Mouse (Mus musculus) spleen, postnatal 14 days (tissue): ENCODE data around the gene Twf1.

Experiments used
- DNase-seq, 2 experiments: peaks; one replicate each; pipeline ENCODE4 v3.0.0; 2021 to 2022; ENCODE audit warnings: low spot score in 2 of 2

The Twf1 gene

DNA sequence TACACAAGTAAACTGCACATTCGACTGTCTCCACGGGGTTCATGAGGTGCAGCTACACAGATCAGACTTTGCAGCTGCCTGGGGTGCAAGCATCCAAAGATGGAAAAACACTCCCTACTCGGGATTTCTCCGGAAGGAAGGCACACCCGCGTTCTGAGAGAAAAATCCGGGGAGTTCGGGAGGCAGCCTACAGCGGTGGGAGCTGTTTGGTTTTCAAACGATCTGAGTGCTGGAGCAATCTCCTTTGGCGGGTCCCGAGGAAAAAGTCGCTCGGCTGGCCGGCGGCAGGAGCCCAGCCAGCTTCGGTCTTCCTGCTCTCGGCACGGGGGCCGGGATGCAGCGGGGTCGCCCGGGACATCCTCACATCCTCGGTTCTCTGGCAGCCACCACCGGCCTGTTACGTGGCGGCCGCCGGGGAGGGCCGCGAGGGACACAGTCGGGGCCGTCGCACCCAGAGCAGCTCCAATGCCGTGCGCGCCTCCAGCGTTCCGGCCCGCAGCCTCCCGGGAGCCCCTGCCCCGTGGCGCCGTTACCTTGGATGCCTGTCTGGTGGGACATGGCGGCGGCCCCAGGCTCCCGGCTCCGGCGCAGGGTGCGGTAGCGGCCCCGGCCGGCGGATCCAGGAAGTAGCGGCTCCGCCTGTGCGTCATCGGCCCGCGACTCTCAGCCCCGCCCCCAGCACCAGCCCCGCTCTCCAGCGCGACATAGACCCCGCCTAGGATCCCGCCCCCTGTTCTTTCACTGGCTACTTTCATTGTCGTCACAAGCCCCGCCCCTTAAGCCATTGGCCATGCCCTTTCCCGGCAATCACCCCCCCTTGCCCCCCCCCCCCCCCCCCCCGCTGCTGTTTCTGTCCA lies at the start of gene Twf1:
Twf1 (minus strand) TSS at position 671 of the 857 bp plus-strand sequence.
- peak; percentile 93 to 98 for DNase-seq

GRCm38 (mm10) chr15:94639126-94639525 lies 49.4 kb upstream of the Twf1 start:
- no peak for DNase-seq

- no peak for DNase-seq
These were observed 48.5 kb upstream of the Twf1 start for GRCm38 (mm10) chr15:94638207-94638606.

GRCm38 (mm10) chr15:94634524-94634923 lies 44.8 kb upstream of the Twf1 start:
- DNase-seq = no peak

DNA sequence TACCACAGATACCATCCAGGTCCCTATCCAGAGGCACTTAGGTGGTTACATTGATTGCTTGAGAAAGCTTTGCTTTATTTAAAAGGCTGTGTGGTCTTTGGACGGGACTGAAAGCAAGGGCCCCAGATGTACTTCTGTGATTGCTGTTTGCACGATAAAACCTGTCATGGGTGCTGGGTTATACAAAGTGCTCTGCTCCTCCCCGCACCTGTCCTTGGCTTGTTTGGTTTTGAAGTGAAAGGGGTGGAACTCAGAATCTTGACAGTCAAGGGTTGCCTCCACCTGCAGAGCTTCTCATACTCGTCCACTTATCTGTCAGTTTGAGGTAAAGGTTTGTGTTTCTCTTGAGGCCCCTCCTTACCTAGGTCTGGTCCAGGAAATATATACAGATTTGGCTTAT lies 40.9 kb upstream of the Twf1 start:
- DNase-seq = no peak

GRCm38 (mm10) chr15:94628830-94629601 lies 39.3 kb upstream of the Twf1 start, which contains the start of gene Tmem117:
Gene Tmem117 (plus strand): TSS chr15:94629232.
- DNase-seq = no peak

- DNase-seq = no peak
These were observed 38.8 kb upstream of the Twf1 start for GRCm38 (mm10) chr15:94628463-94628829.

GRCm38 (mm10) chr15:94620909-94621308 lies 31.2 kb upstream of the Twf1 start:
- DNase-seq = no peak

DNA sequence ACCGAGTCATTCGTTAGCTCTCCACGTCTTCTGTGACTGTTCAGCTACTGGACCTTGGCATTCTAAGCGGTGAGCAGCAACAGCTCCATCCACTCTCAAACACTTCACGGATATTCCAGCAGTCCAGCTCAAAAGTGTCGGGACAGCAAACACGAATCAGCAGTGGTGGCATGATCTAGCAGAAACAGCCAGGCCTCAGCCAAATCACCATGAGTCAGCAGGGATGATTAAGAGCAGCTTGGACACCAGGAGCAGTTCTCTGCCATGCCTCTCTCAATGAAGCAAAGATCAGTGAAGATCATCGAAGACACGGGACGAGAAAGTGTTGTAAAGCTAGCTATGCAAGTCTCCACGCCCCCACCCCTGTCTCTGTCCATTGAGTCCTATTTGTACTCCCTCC lies 26.3 kb upstream of the Twf1 start:
- DNase-seq = no peak

- no peak for DNase-seq
These were observed 18.1 kb upstream of the Twf1 start for GRCm38 (mm10) chr15:94607768-94608167.

DNA sequence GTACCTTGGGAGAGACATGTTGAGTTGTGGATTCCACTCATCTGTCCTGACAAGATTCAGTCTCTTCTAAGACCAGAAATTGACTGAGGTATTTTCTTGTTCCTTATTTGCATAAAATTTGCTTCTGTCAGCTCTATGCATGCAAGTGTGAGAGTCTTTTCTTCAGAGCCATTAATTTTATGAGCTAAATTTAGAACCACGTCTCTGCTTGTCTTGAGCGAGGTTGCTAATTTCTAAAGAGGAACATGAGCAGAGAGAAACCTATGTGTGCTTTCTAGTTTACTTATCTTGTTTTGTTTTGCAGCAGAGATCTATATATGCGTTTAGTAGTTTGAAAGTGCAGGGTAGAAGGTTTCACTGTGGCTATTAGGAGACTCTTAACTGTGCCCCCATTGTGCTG lies 12.8 kb upstream of the Twf1 start:
- no peak for DNase-seq

GRCm38 (mm10) chr15:94601339-94601738 lies 11.7 kb upstream of the Twf1 start:
- peak in 1 of 2 experiments; percentile 21 for DNase-seq

- no peak for DNase-seq
These were observed 10.5 kb upstream of the Twf1 start for GRCm38 (mm10) chr15:94600145-94600707.

GRCm38 (mm10) chr15:94593586-94593985 lies 3.9 kb upstream of the Twf1 start:
- DNase-seq = no peak

DNA sequence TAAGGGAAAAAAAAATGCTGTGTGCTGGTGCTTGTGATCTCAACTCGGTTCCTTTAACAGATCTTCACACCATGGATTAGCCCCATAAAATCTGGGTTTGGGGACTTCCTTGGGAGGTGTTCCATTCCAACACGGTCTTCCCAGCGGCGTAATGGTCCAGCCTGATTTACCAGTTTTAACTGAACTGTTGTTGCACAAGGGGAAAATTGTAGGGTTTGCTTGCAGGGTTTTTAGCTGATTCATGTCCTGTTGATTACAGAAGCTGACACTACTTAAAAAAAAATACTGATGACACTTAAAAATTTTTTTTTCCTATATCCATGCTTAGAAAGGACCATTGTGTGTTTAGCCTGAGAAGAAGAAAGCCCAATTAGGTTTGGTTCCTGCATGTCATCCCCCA lies 1.7 kb upstream of the Twf1 start:
- no peak for DNase-seq

DNA sequence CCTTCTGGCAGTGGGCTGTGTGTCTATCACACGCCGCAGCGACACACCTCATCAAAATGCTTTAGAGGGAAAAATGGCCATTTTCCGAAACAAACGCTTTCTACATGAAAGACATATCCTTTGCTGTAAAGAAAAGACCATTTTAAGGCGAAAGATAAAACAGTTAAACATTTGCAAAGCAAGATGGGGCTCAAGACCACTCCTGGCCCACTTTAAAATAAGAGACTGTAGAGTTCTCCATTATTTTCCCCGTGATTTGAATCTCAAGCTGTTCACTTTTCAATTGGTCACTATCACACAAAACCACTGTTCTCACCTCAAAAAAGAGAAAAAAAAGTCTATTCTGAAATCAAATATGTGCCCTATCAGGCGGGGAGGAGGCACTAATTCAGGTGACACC lies 394 bp upstream of the Twf1 start:
- no peak for DNase-seq

DNA sequence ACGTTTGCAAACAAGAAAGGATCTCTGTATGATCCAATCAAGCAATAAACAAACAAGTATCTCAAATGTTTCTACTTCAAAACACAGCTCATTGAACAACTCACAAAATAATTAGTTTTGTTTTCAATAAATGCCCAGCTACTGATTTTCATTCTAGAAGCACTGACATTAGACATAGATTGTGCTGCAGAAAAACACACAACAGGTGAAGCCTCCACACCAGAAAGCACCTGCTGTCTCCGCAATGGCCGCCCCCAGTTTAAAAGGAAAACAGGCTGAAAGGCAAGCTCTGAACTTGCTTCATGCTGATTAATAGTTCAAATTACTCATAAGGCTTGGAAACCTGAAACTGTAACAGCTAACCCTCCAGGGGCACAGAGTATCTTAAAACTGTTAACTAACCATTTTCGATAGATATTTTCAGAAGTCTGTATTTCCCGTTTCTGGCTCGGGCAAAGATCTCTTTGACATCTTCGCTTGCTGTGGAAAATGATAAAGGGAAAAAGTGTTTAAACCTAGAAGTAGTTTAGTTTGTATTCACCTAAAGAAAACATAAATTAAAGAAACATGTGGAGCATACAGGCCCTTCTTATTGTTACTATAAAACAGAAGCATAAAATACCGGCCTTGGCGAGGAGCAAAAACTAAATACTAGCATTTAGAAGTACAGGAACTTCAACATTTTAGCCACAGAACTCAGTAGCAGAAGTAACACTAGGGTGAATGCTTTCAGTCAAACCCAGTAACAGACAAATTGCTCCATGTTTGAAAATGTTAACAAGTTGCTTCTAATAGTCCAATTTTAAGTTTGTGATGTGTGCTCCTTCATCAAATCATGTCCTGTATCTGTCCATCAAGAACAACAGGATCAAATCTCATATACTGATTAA lies 1.6 kb downstream of the Twf1 start:
- no peak for DNase-seq

DNA sequence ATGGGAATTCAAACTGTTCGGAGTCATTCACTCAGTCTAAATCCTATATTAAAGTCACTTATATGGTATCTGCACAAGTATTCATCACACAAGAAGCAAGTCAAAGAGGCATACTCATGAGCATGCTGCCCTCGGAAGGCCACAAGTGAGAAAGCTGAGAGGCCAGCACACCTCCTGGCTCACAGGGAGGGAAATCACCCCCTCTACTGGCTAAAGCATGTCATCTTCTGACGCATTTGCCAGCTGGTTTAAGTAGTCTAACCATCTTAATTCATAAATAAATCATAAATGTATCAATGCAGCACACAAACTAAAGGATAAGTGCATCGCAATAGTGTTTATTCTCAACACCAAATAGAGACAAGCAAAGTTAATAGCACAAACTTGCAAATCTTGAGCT lies 5.0 kb downstream of the Twf1 start:
- DNase-seq = no peak

- no peak for DNase-seq
These were observed 6.5 kb downstream of the Twf1 start for GRCm38 (mm10) chr15:94583153-94583552.

- DNase-seq = no peak
These were observed 7.6 kb downstream of the Twf1 start for GRCm38 (mm10) chr15:94582000-94582593.

GRCm38 (mm10) chr15:94574566-94575268 lies 15.0 kb downstream of the Twf1 start:
- no peak for DNase-seq
